Mouse (Mus musculus): ENCODE data around the gene Psmd9. TPM values are rescaled to one million over a fixed set of nuclear protein-coding genes. Genes with fewer than 3 reads are reported as not detected.

Psmd9 gene
- total RNA-seq, 2 experiments from 2014 or later = 37.9 to 38.9 TPM

- peak; percentile 60 to 90 for DNase-seq (ENCODE audit: extremely low spot score in 1 of 2, low spot score in 2 of 2)
- intact Hi-C loops (cut with DNase I) = no loop called here
Measured at GRCm38 (mm10) chr5:123135471-123136360, 33.5 kb upstream of the Psmd9 start.

- peak; percentile 88 to 96 for DNase-seq (ENCODE audit: extremely low spot score in 1 of 2, low spot score in 2 of 2)
- intact Hi-C loops (cut with DNase I) = no loop called here
Measured at GRCm38 (mm10) chr5:123136361-123137043, 32.7 kb upstream of the Psmd9 start.

- DNase-seq (ENCODE audit: extremely low spot score in 1 of 2, low spot score in 2 of 2) = peak; percentile 61 to 92
- intact Hi-C loops (cut with DNase I) = no loop called here
Measured at GRCm38 (mm10) chr5:123137044-123137909, 31.9 kb upstream of the Psmd9 start.

- intact Hi-C loops (cut with DNase I) = no loop called here
- DNase-seq (ENCODE audit: extremely low spot score in 1 of 2, low spot score in 2 of 2) = no peak
Measured at GRCm38 (mm10) chr5:123137910-123138229, 31.3 kb upstream of the Psmd9 start.

GRCm38 (mm10) chr5:123138230-123138911 is 30.8 kb upstream of the Psmd9 start:
- peak in 1 of 2 experiments; percentile 85 for DNase-seq (ENCODE audit: extremely low spot score in 1 of 2, low spot score in 2 of 2)
- intact Hi-C loops (cut with DNase I) = no loop called here

- peak; percentile 81 to 90 for DNase-seq (ENCODE audit: extremely low spot score in 1 of 2, low spot score in 2 of 2)
- intact Hi-C loops (cut with DNase I) = no loop called here
Measured at GRCm38 (mm10) chr5:123138953-123139721, 30.1 kb upstream of the Psmd9 start.

GRCm38 (mm10) chr5:123139722-123140627 is 29.2 kb upstream of the Psmd9 start:
- intact Hi-C loops (cut with DNase I) = no loop called here
- DNase-seq (ENCODE audit: extremely low spot score in 1 of 2, low spot score in 2 of 2) = peak in 1 of 2 experiments; percentile 23

GRCm38 (mm10) chr5:123140694-123141554 is 28.3 kb upstream of the Psmd9 start:
- peak; percentile 92 for DNase-seq (ENCODE audit: extremely low spot score in 1 of 2, low spot score in 2 of 2)
- intact Hi-C loops (cut with DNase I) = no loop called here

GRCm38 (mm10) chr5:123141555-123142160 is 27.6 kb upstream of the Psmd9 start:
- intact Hi-C loops (cut with DNase I) = no loop called here
- DNase-seq (ENCODE audit: extremely low spot score in 1 of 2, low spot score in 2 of 2) = peak; percentile 55 to 79

- DNase-seq (ENCODE audit: extremely low spot score in 1 of 2, low spot score in 2 of 2) = peak in 1 of 2 experiments; percentile 72
- intact Hi-C loops (cut with DNase I) = no loop called here
Measured at GRCm38 (mm10) chr5:123142161-123143157, 26.8 kb upstream of the Psmd9 start, which contains the start of gene Setd1b. Setd1b (plus strand) TSS chr5:123142193.

- intact Hi-C loops (cut with DNase I) = no loop called here
- peak in 1 of 2 experiments; percentile 44 for DNase-seq (ENCODE audit: extremely low spot score in 1 of 2, low spot score in 2 of 2)
Measured at GRCm38 (mm10) chr5:123143251-123143970, 25.8 kb upstream of the Psmd9 start.

GRCm38 (mm10) chr5:123143971-123144745 is 25.1 kb upstream of the Psmd9 start:
- no peak for DNase-seq (ENCODE audit: extremely low spot score in 1 of 2, low spot score in 2 of 2)
- intact Hi-C loops (cut with DNase I) = no loop called here
